Mouse (Mus musculus): ENCODE data around the gene Dusp3.

- TF ChIP-seq TAL1 (IDR thresholded peaks at IDR 0.05; ENCODE audit: low read length) (no peak), GATA1 (IDR thresholded peaks at IDR 0.05; ENCODE audit: low read length) (no peak)
Observed at GRCm38 (mm10) chr11:101974181-101974580, 12.6 kb downstream of the Dusp3 start.
